Mouse (Mus musculus) MEL (cell line): ENCODE results near the gene Sugp1. TPM values are rescaled to one million over a fixed set of nuclear protein-coding genes. Genes with fewer than 3 reads are reported as not detected.

Source experiments
- DNase-seq: peaks from one replicate; pipeline ENCODE4 v3.0.0; 2011; ENCODE audit warnings: low read depth, low spot score
- H3K27ac ChIP-seq: 2 replicates; pipeline ENCODE4 v1.5.1; 2012; ENCODE audit warnings: low read depth, mild to moderate bottlenecking, control low read depth, low read length, moderate library complexity; ENCODE audit not compliant: control insufficient read depth
- H3K27me3 ChIP-seq, 2 experiments: fragments of 150-350 bp in 1 of 2; sonication (generic) in 1 of 2; 2 replicates each; pipeline ENCODE4 v1.6.1; 2012; ENCODE audit warnings: low read length in 2 of 2, mild to moderate bottlenecking in 2 of 2, improper control_type of control experiment in 1 of 2, moderate library complexity in 1 of 2; ENCODE audit not compliant: insufficient read depth in 2 of 2, control insufficient read depth in 1 of 2
- H3K36me3 ChIP-seq, 2 experiments: 2 replicates each; pipeline ENCODE4 v1.6.1; 2012 to 2014; ENCODE audit warnings: low read length in 2 of 2, improper control_type of control experiment in 1 of 2, inconsistent platforms in 1 of 2, mild to moderate bottlenecking in 1 of 2; ENCODE audit not compliant: insufficient read depth in 2 of 2, control insufficient read depth in 1 of 2
- H3K4me1 ChIP-seq, 2 experiments: fragments of 150-350 bp in 1 of 2; sonication (generic) in 1 of 2; 2 replicates each; pipeline ENCODE4 v1.6.1; 2012; ENCODE audit warnings: low read length in 2 of 2, improper control_type of control experiment in 1 of 2, mild to moderate bottlenecking in 1 of 2; ENCODE audit not compliant: insufficient read depth in 2 of 2, control insufficient read depth in 1 of 2
- H3K4me3 ChIP-seq, 2 experiments: fragments of 150-350 bp in 1 of 2; sonication (generic) in 1 of 2; 2 replicates each; pipeline ENCODE4 v1.5.1; 2012; ENCODE audit warnings: low read depth in 2 of 2, low read length in 2 of 2, mild to moderate bottlenecking in 2 of 2, moderate library complexity in 2 of 2, control low read depth in 1 of 2, improper control_type of control experiment in 1 of 2; ENCODE audit not compliant: control insufficient read depth in 1 of 2, insufficient read depth in 1 of 2
- H3K79me2 ChIP-seq: 2 replicates; pipeline ENCODE4 v1.6.1; 2012; ENCODE audit warnings: mild to moderate bottlenecking, low read length, moderate library complexity; ENCODE audit not compliant: control insufficient read depth, poor library complexity, insufficient read depth
- H3K9ac ChIP-seq: 2 replicates; pipeline ENCODE4 v1.6.1; 2012; ENCODE audit warnings: low read depth, mild to moderate bottlenecking, control low read depth, low read length, moderate library complexity; ENCODE audit not compliant: control insufficient read depth, poor library complexity, severe bottlenecking
- H3K9me3 ChIP-seq: fragments of 150-350 bp; sonication (generic); replicated peaks from 2 replicates; pipeline ENCODE4 v1.6.1; 2012; ENCODE audit warnings: mild to moderate bottlenecking, low read length, improper control_type of control experiment, moderate library complexity; ENCODE audit not compliant: insufficient read depth
- BHLHE40 ChIP-seq: IDR thresholded peaks from 2 replicates; pipeline ENCODE4 v1.6.1; 2012; ENCODE audit warnings: low read depth, mild to moderate bottlenecking, inconsistent platforms, low read length, improper control_type of control experiment, borderline replicate concordance
- CHD1 ChIP-seq: IDR thresholded peaks from 2 replicates; pipeline ENCODE4 v1.6.1; 2012; ENCODE audit warnings: low read depth, mild to moderate bottlenecking, inconsistent platforms, low read length, improper control_type of control experiment
- CTCF ChIP-seq, 3 experiments: IDR thresholded peaks in 2 of 3; conservative IDR thresholded peaks in 1 of 3; 2 replicates each; pipeline ENCODE4 v1.5.1; 2011 to 2012; ENCODE audit warnings: low read length in 3 of 3, low read depth in 2 of 3, mild to moderate bottlenecking in 2 of 3, improper control_type of control experiment in 1 of 3, inconsistent platforms in 1 of 3, mixed read lengths in 1 of 3, moderate library complexity in 1 of 3; ENCODE audit not compliant: control insufficient read depth in 1 of 3, insufficient read depth in 1 of 3, poor library complexity in 1 of 3, severe bottlenecking in 1 of 3
- E2F4 ChIP-seq: IDR thresholded peaks from 2 replicates; pipeline ENCODE4 v1.6.1; 2011; ENCODE audit warnings: low read depth, low read length, improper control_type of control experiment, borderline replicate concordance
- ELF1 ChIP-seq: IDR thresholded peaks from 2 replicates; pipeline ENCODE4 v1.6.1; 2014; ENCODE audit warnings: low read depth, mild to moderate bottlenecking, inconsistent platforms, low read length, improper control_type of control experiment, moderate library complexity
- EP300 ChIP-seq, 2 experiments: IDR thresholded peaks; 2 replicates each; pipeline ENCODE4 v1.6.1; 2011; ENCODE audit warnings: improper control_type of control experiment in 2 of 2, low read length in 2 of 2, low read depth in 1 of 2, mild to moderate bottlenecking in 1 of 2
- ETS1 ChIP-seq: IDR thresholded peaks from 2 replicates; pipeline ENCODE4 v1.6.1; 2012; ENCODE audit warnings: low read depth, mild to moderate bottlenecking, inconsistent platforms, low read length, improper control_type of control experiment, moderate library complexity
- GABPA ChIP-seq: IDR thresholded peaks from 2 replicates; pipeline ENCODE4 v1.6.1; 2012; ENCODE audit warnings: low read depth, mild to moderate bottlenecking, inconsistent platforms, low read length, improper control_type of control experiment, moderate library complexity
- GATA1 ChIP-seq: IDR thresholded peaks from 2 replicates; pipeline ENCODE4 v1.6.1; 2011; ENCODE audit warnings: low read depth, low read length, improper control_type of control experiment
- HCFC1 ChIP-seq: IDR thresholded peaks from 2 replicates; pipeline ENCODE4 v1.6.1; 2012; ENCODE audit warnings: low read depth, mild to moderate bottlenecking, inconsistent platforms, low read length, improper control_type of control experiment, moderate library complexity
- JUND ChIP-seq: IDR thresholded peaks from 2 replicates; pipeline ENCODE4 v1.6.1; 2011; ENCODE audit warnings: low read depth, mild to moderate bottlenecking, improper control_type of control experiment, low read length
- MAX ChIP-seq: IDR thresholded peaks from 2 replicates; pipeline ENCODE4 v1.6.1; 2011; ENCODE audit warnings: low read length, improper control_type of control experiment
- MAZ ChIP-seq: IDR thresholded peaks from 2 replicates; pipeline ENCODE4 v1.6.1; 2012; ENCODE audit warnings: low read depth, mild to moderate bottlenecking, inconsistent platforms, low read length, improper control_type of control experiment
- MXI1 ChIP-seq: IDR thresholded peaks from 2 replicates; pipeline ENCODE4 v1.6.1; 2011; ENCODE audit warnings: mild to moderate bottlenecking, low read depth, low read length, improper control_type of control experiment
- MYB ChIP-seq: IDR thresholded peaks from 2 replicates; pipeline ENCODE4 v1.6.1; 2011; ENCODE audit warnings: mild to moderate bottlenecking, low read depth, low read length, improper control_type of control experiment
- MYC ChIP-seq: IDR thresholded peaks from 2 replicates; pipeline ENCODE4 v1.6.1; 2011; ENCODE audit warnings: low read depth, mild to moderate bottlenecking, low read length, improper control_type of control experiment, moderate library complexity
- NELFE ChIP-seq: IDR thresholded peaks from 2 replicates; pipeline ENCODE4 v1.6.1; 2011; ENCODE audit warnings: low read depth, low read length, improper control_type of control experiment
- NRF1 ChIP-seq: IDR thresholded peaks from 2 replicates; pipeline ENCODE4 v1.6.1; 2014; ENCODE audit warnings: low read depth, mild to moderate bottlenecking, inconsistent platforms, low read length, improper control_type of control experiment, moderate library complexity; ENCODE audit not compliant: poor library complexity, insufficient read depth, severe bottlenecking
- POLR2AphosphoS2 ChIP-seq: IDR thresholded peaks from 2 replicates; pipeline ENCODE4 v1.6.1; 2011; ENCODE audit warnings: low read length, improper control_type of control experiment
- POLR2AphosphoS5 ChIP-seq: IDR thresholded peaks from 2 replicates; pipeline ENCODE4 v1.6.1; 2012; ENCODE audit warnings: low read depth, borderline replicate concordance, mild to moderate bottlenecking, inconsistent platforms, low read length, moderate library complexity, mixed read lengths
- RAD21 ChIP-seq: IDR thresholded peaks from 2 replicates; pipeline ENCODE4 v1.6.1; 2011; ENCODE audit warnings: mild to moderate bottlenecking, low read depth, low read length, improper control_type of control experiment
- SMC3 ChIP-seq: IDR thresholded peaks from 2 replicates; pipeline ENCODE4 v1.6.1; 2011; ENCODE audit warnings: low read depth, low read length, improper control_type of control experiment
- TAL1 ChIP-seq: IDR thresholded peaks from 2 replicates; pipeline ENCODE4 v1.6.1; 2012; ENCODE audit warnings: mild to moderate bottlenecking, inconsistent platforms, low read length, moderate library complexity, mixed read lengths
- TBP ChIP-seq: IDR thresholded peaks from 2 replicates; pipeline ENCODE4 v1.8.0; 2011; ENCODE audit warnings: low read depth, low read length, improper control_type of control experiment
- ZC3H11A ChIP-seq: IDR thresholded peaks from 2 replicates; pipeline ENCODE4 v1.6.1; 2012; ENCODE audit warnings: low read depth, mild to moderate bottlenecking, inconsistent platforms, low read length, improper control_type of control experiment
- ZKSCAN1 ChIP-seq: IDR thresholded peaks from 2 replicates; pipeline ENCODE4 v1.6.1; 2012; ENCODE audit warnings: low read depth, mild to moderate bottlenecking, inconsistent platforms, low read length, improper control_type of control experiment, moderate library complexity
- ZNF384 ChIP-seq: IDR thresholded peaks from 2 replicates; pipeline ENCODE4 v1.6.1; 2012; ENCODE audit warnings: low read depth, mild to moderate bottlenecking, inconsistent platforms, low read length, improper control_type of control experiment
- polyA plus RNA-seq, 2 experiments: library from polyadenylated mRNA; stranded (reverse) in 1 of 2; unstranded in 1 of 2; fragments of >175 nt in 1 of 2; fragments of >200 nt in 1 of 2; gene quantifications; 2 replicates each; pipeline versions ENCODE4 v1.2.1 to v1.2.4; 2012; ENCODE audit warnings: low replicate concordance in 2 of 2, low read depth in 1 of 2; ENCODE audit not compliant: insufficient read length in 2 of 2, insufficient read depth in 1 of 2, missing spikeins in 1 of 2
- total RNA-seq: library from RNA; depleted of rRNA; stranded (reverse); fragments of 300-350 nt; gene quantifications from 2 replicates; pipeline ENCODE4 v1.2.3, GENCODE M21; 2012

The Sugp1 gene
- total and polyA plus RNA-seq, 3 experiments: 29.9 to 45.5 TPM; not detected in 1

DNA sequence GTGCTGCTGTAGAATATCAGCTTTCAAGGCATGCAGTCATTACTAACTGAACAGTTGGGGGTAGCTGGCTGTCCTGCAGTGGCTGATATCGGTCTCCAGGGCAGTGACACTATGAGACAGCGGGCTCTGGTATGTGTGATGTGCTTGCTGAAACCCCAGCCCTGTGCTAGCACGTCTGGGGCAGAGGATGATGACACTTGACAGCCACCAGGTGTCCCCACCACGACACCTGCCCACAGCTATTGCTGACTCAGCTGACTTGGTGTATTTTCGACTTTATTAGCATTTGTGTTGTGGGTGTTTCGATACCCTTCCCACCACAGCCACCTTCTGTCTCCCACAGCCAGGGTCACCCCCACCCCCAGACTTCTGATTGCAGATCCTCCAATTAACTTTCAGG is 61.9 kb downstream of the Sugp1 start:
- peaks cover 0 to 4% of the 10 kb centered on the region in 2 experiments; a peak in 1 of 4 replicates for H3K4me1 ChIP-seq
- H3K4me3 ChIP-seq: no peak overlapping the region
- H3K79me2 ChIP-seq: no peaks in the 10 kb centered on the region
- no peaks in the 10 kb centered on the region for H3K36me3 ChIP-seq
- DNase-seq: peak; percentile 55
- H3K9ac ChIP-seq: no peak overlapping the region
- no peaks in the 10 kb centered on the region for H3K27me3 ChIP-seq
- TF ChIP-seq E2F4: no peak
- peak; percentile 51 to 69 (median 68) for TF ChIP-seq CTCF (IDR thresholded peaks at IDR 0.05 in 2 of 3, conservative IDR thresholded peaks at IDR 0.05 in 1 of 3; ENCODE audit: control insufficient read depth in 1 of 3, insufficient read depth in 1 of 3, low read depth in 2 of 3, low read length in 3 of 3, poor library complexity in 1 of 3, severe bottlenecking in 1 of 3)
- TF ChIP-seq MYC: no peak
- TF ChIP-seq JUND: no peak
- no peak for TF ChIP-seq MAX
- TF ChIP-seq ELF1: no peak
- TF ChIP-seq NRF1: no peak
- TF ChIP-seq ZC3H11A: peak; percentile 45
- TF ChIP-seq SMC3: peak; percentile 78
- TF ChIP-seq HCFC1: no peak
- no peak for TF ChIP-seq CHD1
- TF ChIP-seq TAL1: no peak
- peak; percentile 53 for TF ChIP-seq RAD21
- TF ChIP-seq EP300 (IDR thresholded peaks at IDR 0.05; ENCODE audit: low read depth in 1 of 2, low read length in 2 of 2): no peak
- no peak for TF ChIP-seq POLR2AphosphoS5
- no peak for TF ChIP-seq BHLHE40
- no peak for TF ChIP-seq ZKSCAN1
- TF ChIP-seq TBP: no peak
- TF ChIP-seq GATA1: no peak
- no peak for TF ChIP-seq MYB
- H3K27ac ChIP-seq: no peak overlapping the region
- no peaks in the 10 kb centered on the region for H3K9me3 ChIP-seq

DNA sequence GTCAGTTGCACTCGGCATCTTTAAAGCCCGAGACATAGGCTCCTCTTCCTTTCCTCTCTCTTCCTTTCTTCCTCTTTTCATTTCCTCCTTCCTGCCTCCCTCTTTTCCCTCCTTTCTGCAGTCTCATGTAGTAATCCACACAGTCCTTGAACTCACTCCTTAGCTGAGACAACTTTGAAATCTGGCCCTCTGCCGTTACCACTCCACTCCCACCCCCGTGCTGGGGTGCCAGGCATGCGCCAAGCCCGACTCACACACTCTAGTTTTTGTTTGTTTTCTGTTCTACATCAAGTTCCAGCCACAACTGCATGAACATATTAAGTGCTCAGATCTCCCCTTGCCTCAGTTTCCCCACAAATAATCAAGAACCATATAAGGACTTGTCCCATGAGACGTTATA is 62.3 kb downstream of the Sugp1 start:
- H3K36me3 ChIP-seq: no peaks in the 10 kb centered on the region

More for the DNA sequence above, 62.3 kb downstream of the Sugp1 start:
- no peak for DNase-seq
- Histone ChIP-seq H3K4me3 (no peak overlapping the region), H3K79me2 (no peaks in the 10 kb centered on the region), H3K9ac (no peak overlapping the region), H3K27me3 (no peaks in the 10 kb centered on the region), H3K9me3 (no peaks in the 10 kb centered on the region), H3K4me1 (peaks cover 0 to 1% of the 10 kb centered on the region in 2 experiments; a peak in 1 of 4 replicates), H3K27ac (no peak overlapping the region)
- no peak for TF ChIP-seq TAL1
- TF ChIP-seq NELFE: no peak
- TF ChIP-seq ZNF384: no peak
- no peak for TF ChIP-seq MXI1
- TF ChIP-seq RAD21: no peak
- no peak for TF ChIP-seq MAZ
- no peak for TF ChIP-seq ZKSCAN1
- TF ChIP-seq BHLHE40: no peak
- TF ChIP-seq SMC3: no peak
- no peak for TF ChIP-seq ELF1
- TF ChIP-seq POLR2AphosphoS2: no peak
- TF ChIP-seq GABPA: no peak
- TF ChIP-seq ETS1: no peak
